Mouse (Mus musculus) liver, postnatal 0 days (tissue): Measurements from ENCODE around the gene Casp8ap2. TPM values are rescaled to one million over a fixed set of nuclear protein-coding genes. Genes with fewer than 3 reads are reported as not detected.

Experiments
- ATAC-seq: fragments of 200-750 bp; cut with Nextera tagmentation; 2 replicates; pipeline ENCODE4 v1.8.0; 2017; ENCODE audit warnings: mild to moderate bottlenecking, moderate library complexity
- DNase-seq: peaks from one replicate; pipeline ENCODE4 v3.0.0-alpha.2; 2016
- H3K27ac ChIP-seq: fragments of 300-500 bp; sonication (generic); 2 replicates; pipeline ENCODE4 v1.5.1; 2014; ENCODE audit warnings: antibody characterized with exemption, moderate library complexity, mild to moderate bottlenecking, low read depth
- H3K27me3 ChIP-seq: fragments of 300-500 bp; sonication (generic); 2 replicates; pipeline ENCODE4 v1.6.1; 2014; ENCODE audit warnings: low read length, control low read depth, mixed read lengths; ENCODE audit not compliant: insufficient read depth
- H3K36me3 ChIP-seq: fragments of 300-500 bp; sonication (generic); replicated peaks from 2 replicates; pipeline ENCODE4 v1.6.1; 2014; ENCODE audit warnings: mild to moderate bottlenecking, control low read depth, low read length, moderate library complexity, mixed read lengths; ENCODE audit not compliant: insufficient read depth
- H3K4me1 ChIP-seq: fragments of 300-500 bp; sonication (generic); 2 replicates; pipeline ENCODE4 v1.6.1; 2014; ENCODE audit warnings: antibody characterized with exemption, mild to moderate bottlenecking, control low read depth; ENCODE audit not compliant: insufficient read depth
- H3K4me2 ChIP-seq: fragments of 300-500 bp; sonication (generic); 2 replicates; pipeline ENCODE4 v1.6.1; 2014; ENCODE audit warnings: low read depth, mild to moderate bottlenecking, low read length, moderate library complexity, mixed read lengths
- H3K4me3 ChIP-seq: fragments of 300-500 bp; sonication (generic); 2 replicates; pipeline ENCODE4 v1.5.1; 2014; ENCODE audit warnings: low read depth, low read length
- H3K9ac ChIP-seq: fragments of 300-500 bp; sonication (generic); replicated peaks from 2 replicates; pipeline ENCODE4 v1.6.1; 2014; ENCODE audit warnings: mild to moderate bottlenecking, moderate library complexity
- H3K9me3 ChIP-seq: fragments of 300-500 bp; sonication (generic); 2 replicates; pipeline ENCODE4 v1.6.1; 2016; ENCODE audit warnings: mild to moderate bottlenecking, control low read depth, low read length, mixed read lengths
- CTCF ChIP-seq: sonication (generic); IDR thresholded peaks from 2 replicates; pipeline ENCODE4 v1.5.1; 2016; ENCODE audit warnings: antibody characterized with exemption, low read depth
- EP300 ChIP-seq: IDR thresholded peaks from 2 replicates; pipeline ENCODE4 v1.6.1; 2016; ENCODE audit warnings: antibody characterized with exemption, low read depth, mild to moderate bottlenecking
- WGBS: fragments of 180-500 bp; shearing (Covaris S2); extraction: QIAGEN DNeasy Blood & Tissue Kit; methylation state at CpG from one replicate; pipeline ENCODE4 v1.1.7; 2014; ENCODE audit not compliant: insufficient replicate concordance; 5-methylcytosine and 5-hydroxymethylcytosine counted together
- polyA plus RNA-seq: library from polyadenylated mRNA; unstranded; fragments of >200 nt; fragmentation: Nextera tagmentation; extraction: Ambion mirVana; gene quantifications from 2 replicates; pipeline ENCODE4 v1.2.1, GENCODE M21; 2015

Gene Casp8ap2
- polyA plus RNA-seq, 1 experiment from 2014 or later: 17.8 TPM

DNA sequence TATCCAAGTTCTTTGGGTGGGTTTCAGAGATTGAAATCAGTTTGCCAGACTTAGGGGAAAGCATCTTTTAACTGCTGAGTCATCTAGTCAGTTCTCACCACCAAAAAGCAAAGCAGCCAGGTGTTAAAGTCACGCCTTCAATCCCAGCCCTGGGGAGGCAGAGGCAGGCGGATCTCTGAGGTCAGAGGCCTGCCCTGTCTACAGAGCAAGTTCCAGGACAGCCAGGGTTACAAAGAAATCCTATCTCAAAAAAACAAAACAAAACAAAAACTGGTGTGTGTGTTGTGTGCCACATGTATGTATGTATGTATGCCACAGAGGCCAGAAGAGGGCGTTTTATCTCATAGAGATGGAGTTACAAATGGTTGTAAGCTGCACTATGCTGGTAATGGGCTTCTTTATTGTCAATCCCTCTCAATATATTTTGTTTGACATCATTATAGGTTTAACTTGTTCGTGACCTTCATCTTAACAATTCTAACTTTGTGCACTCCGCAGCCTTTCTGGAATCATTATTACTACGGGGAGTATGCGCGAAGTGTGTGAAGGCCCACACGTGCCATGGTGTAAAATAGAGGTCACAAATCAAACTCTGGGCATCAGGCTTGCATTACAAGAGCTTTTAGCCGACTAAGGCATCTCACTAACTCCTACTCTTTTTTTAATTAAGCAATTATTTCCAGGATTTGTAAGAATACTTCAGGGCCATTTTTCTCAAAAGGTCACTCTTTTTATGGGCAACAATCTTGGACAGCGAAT lies 41.1 kb downstream of the Casp8ap2 start:
- TF ChIP-seq CTCF (0 out of 2 replicates have a peak, but pooled peaks have one; percentile 26), EP300 (no peak)
- WGBS: 56% methylated on average over 11 of the region's 11 CpGs
- Histone ChIP-seq H3K36me3 (peaks cover 12% of the 10 kb centered on the region), H3K9ac (peak overlapping the region; percentile 54), H3K4me2 (peak overlapping the region; percentile 92), H3K9me3 (no peaks in the 10 kb centered on the region), H3K4me1 (peaks cover 14% of the 10 kb centered on the region), H3K27ac (peak overlapping the region; percentile 88), H3K4me3 (peak overlapping the region; percentile 99), H3K27me3 (no peaks in the 10 kb centered on the region)
- ATAC-seq (peak; percentile 30; the same call in 1 of the 2 replicates), DNase-seq (no peak)

DNA sequence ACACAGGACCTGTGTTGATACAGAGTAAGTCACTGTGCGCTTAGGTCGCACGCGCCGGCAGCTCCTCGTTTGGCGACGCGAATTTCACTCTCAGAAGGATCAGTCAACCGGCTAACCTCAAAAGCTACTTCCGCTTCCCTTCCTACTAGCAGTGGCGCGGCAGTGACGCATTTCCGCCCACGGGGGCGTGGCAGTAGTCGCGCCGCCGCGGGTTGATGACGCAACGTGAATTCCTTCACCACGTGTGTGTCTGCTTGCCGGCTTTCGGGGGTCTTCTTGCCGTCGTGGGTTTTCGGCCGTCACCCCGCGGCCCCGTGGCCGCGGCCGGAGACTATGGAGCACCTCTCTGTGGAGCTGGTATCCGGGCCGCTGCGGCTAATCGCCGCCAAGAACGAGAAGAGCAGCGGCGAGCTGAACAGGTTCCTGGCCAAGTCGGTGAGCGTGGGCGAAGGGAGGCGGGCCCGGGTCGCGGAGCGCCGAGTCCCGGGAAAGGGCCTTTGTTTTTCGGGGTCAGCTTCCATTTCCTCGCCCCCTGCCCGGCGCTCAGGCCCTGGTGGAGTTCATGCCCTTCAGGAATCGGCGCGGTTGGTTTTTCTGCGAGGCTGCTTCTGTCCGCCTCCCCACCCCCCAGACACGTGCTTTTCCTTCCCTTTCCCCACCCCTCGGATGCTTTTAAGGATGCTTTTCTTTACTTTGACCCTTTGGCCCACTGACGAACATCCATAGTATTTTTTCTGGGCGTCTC lies 41.8 kb downstream of the Casp8ap2 start, which contains the start of gene Mdn1:
Gene Mdn1, plus strand, starts transcription at position 202 of the 745 bp plus-strand sequence.
- H3K36me3 ChIP-seq: peaks cover 5% of the 10 kb centered on the region
- H3K27ac ChIP-seq: peak within 1 kb of the TSS; percentile 88
- H3K4me3 ChIP-seq: peak within 1 kb of the TSS; percentile 99
- WGBS: under 1% methylated on average over 62 of the region's 68 CpGs
- peaks cover 14% of the 10 kb centered on the region for H3K4me1 ChIP-seq
- H3K9ac ChIP-seq: peak within 1 kb of the TSS; percentile 87
- H3K27me3 ChIP-seq: no peaks in the 10 kb centered on the region
- no peaks in the 10 kb centered on the region for H3K9me3 ChIP-seq
- H3K4me2 ChIP-seq: peak within 1 kb of the TSS; percentile 92
- TF ChIP-seq CTCF (no peak), EP300 (peak; percentile 65; the same call in 1 of the 2 replicates)
- DNase-seq (peak; percentile 95), ATAC-seq (peak; percentile 94)

DNA sequence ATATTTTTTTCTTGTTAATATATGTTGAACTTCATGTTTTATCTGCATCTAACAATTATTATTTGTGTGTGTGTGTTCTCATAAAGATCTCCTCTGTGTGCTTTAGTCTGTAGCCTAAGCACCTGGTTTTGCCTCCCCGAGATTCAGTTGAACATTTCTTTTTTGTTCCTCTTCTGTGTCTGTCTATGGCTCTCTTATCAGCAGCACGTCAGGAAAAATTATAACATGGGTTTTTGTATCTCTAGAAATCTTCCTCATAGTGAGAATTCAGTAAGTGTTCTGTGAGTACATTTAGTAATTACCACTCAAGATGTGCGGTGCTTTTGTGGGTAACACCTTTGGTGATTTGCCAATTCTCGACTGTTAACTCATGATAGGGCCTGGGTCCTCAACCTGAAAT lies 50.6 kb downstream of the Casp8ap2 start:
- Histone ChIP-seq H3K27ac (no peak overlapping the region), H3K9me3 (no peaks in the 10 kb centered on the region), H3K4me1 (no peaks in the 10 kb centered on the region), H3K4me3 (no peak overlapping the region), H3K4me2 (no peak overlapping the region), H3K9ac (no peak overlapping the region), H3K27me3 (no peaks in the 10 kb centered on the region), H3K36me3 (peaks cover 25% of the 10 kb centered on the region)
- TF ChIP-seq CTCF (no peak), EP300 (no peak)
- ATAC-seq (no peak), DNase-seq (no peak)
- 70% methylated on average over 4 of the region's 4 CpGs for WGBS

DNA sequence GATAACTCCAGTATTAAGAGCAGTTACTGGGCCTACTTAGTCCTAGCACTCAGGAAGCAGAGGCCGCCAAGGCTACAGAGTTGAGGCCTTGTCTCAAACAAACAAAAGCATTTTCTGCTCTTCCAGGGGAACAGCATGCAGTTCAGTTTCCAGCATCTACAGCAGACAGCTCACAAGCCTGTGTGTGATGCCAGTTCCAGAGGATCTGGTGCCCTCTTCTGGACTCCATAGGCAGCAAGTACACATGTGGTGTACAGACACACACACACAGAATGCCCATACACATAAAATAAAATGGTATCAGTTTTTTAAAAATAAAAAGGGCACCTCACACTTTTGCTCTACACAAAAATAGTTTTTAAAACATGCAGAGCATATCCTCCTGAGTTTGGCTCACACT lies 53.0 kb downstream of the Casp8ap2 start:
- TF ChIP-seq EP300 (no peak), CTCF (peak; percentile 32)
- Histone ChIP-seq H3K9ac (no peak overlapping the region), H3K4me2 (no peak overlapping the region), H3K27me3 (no peaks in the 10 kb centered on the region), H3K9me3 (no peaks in the 10 kb centered on the region), H3K4me3 (no peak overlapping the region), H3K4me1 (no peaks in the 10 kb centered on the region), H3K36me3 (peaks cover 36% of the 10 kb centered on the region), H3K27ac (no peak overlapping the region)
- DNase-seq (no peak), ATAC-seq (no peak)
- WGBS: 90% methylated on average over 1 of the region's 1 CpGs

DNA sequence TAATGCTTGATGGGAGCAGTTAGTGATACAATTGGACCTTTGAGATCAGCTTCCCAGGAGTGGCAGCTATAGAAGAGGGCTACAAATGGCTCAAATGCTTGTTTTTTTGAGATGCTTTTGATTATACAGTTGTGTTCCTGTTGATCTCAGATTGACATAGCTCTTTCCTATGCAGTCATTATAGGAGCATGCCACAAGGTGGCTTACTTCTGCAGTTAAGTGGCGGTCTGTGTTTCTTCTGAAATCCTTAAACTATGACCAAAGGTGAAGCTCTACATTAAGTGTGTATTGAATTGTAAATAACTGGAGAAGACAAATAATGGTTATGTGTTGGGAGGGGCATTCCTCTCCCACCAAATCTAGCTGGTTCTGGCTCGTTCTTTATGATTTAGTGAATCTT lies 54.6 kb downstream of the Casp8ap2 start:
- DNase-seq: no peak
- 72% methylated on average over 2 of the region's 2 CpGs for WGBS
- H3K36me3 ChIP-seq: peaks cover 34% of the 10 kb centered on the region

DNA sequence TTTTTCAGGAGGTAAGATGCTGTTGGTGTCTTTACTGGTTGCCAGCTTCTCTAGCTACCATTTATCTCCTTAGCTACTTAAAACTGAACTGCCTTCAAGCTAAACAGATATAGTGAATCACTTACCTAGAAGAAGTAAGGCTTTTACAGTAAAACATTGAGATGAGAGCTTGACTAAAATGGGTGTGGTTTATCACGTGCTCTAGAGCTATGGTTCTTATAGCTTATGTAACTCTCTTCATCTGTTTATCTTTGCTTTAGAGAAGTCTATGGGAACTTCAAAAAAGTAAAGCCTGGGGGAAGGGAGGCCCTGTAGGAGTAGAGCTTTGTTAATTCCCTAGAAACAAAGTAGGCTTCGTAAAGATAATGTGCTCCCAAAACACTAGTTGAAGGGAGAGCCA lies 58.8 kb downstream of the Casp8ap2 start:
- H3K9ac ChIP-seq: no peak overlapping the region
- no peaks in the 10 kb centered on the region for H3K4me1 ChIP-seq
- 69% methylated on average over 2 of the region's 2 CpGs for WGBS
- H3K27ac ChIP-seq: no peak overlapping the region
- no peak overlapping the region for H3K4me2 ChIP-seq
- no peak overlapping the region for H3K4me3 ChIP-seq
- H3K27me3 ChIP-seq: no peaks in the 10 kb centered on the region
- no peak for TF ChIP-seq CTCF
- TF ChIP-seq EP300: no peak
- DNase-seq (no peak), ATAC-seq (no peak)
- peaks cover 30% of the 10 kb centered on the region for H3K36me3 ChIP-seq
- H3K9me3 ChIP-seq: no peaks in the 10 kb centered on the region

More for the DNA sequence above, 54.6 kb downstream of the Casp8ap2 start:
- H3K9me3 ChIP-seq: no peaks in the 10 kb centered on the region
- no peaks in the 10 kb centered on the region for H3K4me1 ChIP-seq
- ATAC-seq: no peak
- H3K27me3 ChIP-seq: no peaks in the 10 kb centered on the region
- H3K4me3 ChIP-seq: no peak overlapping the region
- no peak overlapping the region for H3K9ac ChIP-seq
- H3K27ac ChIP-seq: no peak overlapping the region
- no peak for TF ChIP-seq EP300
- peak; percentile 47 for TF ChIP-seq CTCF
- no peak overlapping the region for H3K4me2 ChIP-seq
